Comparison of ENCODE assay signal across 8 mouse cellular contexts in the genomic region with DNA sequence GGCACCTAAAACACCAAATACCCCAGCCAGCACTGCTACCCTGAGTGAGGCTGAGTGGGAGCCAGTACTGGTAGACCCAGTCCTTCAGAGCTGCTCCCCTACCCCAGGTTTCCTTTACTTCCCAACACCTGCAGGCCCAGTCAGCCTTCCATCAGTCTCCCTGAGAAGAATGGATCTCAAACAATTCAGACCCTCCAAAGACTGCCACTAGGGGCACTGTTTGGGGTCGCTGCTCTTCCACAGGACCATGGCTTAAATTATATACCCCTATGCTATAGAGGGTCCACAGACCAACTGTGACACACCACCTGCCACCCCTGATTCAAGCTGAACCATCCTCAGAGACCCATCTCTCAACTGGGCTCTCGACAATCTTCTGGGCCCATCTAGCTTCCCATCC. TPM values are rescaled to one million over a fixed set of nuclear protein-coding genes. Genes with fewer than 3 reads are reported as not detected.
DNase-seq lines count a peak whose midpoint lies in the region; ATAC-seq lines count a peak whose summit lies in the region.

No protein-coding gene starts in this region.

- H3K36me3 ChIP-seq in hindbrain, embryonic 10.5 days: peaks cover 49% of the 10 kb centered on the region
- peaks cover 33% of the 10 kb centered on the region for H3K36me3 ChIP-seq in midbrain, embryonic 12.5 days

- WGBS in hindbrain, embryonic 10.5 days: 41% methylated on average over 2 of the region's 2 CpGs
- WGBS in midbrain, embryonic 12.5 days: 52% methylated on average over 2 of the region's 2 CpGs

- peaks cover 56% of the 10 kb centered on the region for H3K4me1 ChIP-seq in hindbrain, embryonic 10.5 days (replicated peaks)
- H3K4me1 ChIP-seq in midbrain, embryonic 12.5 days: peaks cover 49% of the 10 kb centered on the region

- H3K27ac ChIP-seq in hindbrain, embryonic 10.5 days: no peak overlapping the region
- no peak overlapping the region for H3K27ac ChIP-seq in midbrain, embryonic 12.5 days (replicated peaks)

- no peak for ATAC-seq in midbrain, embryonic 12.5 days (ENCODE audit: low FRiP score, low read depth)
- no peak for ATAC-seq in megakaryocyte-erythroid progenitor cell, adult 5-6 weeks (replicated peaks; ENCODE audit: low FRiP score, low TSS enrichment, poor library complexity, severe bottlenecking)

- DNase-seq in embryo, embryonic 10 days (ENCODE audit: low spot score): peak; percentile 47
- no peak for DNase-seq in embryo, embryonic 9.5 days (ENCODE audit: extremely low spot score)
- DNase-seq in B cell, adult 2 months: peak; percentile 53 to 56
- DNase-seq in hindbrain, embryonic 10.5 days (ENCODE audit: low spot score): no peak
- no peak for DNase-seq in gastrocnemius, postnatal 10 days
- DNase-seq in kidney, postnatal 10 days: no peak

- H3K9me3 ChIP-seq in hindbrain, embryonic 10.5 days: no peaks in the 10 kb centered on the region
- no peaks in the 10 kb centered on the region for H3K9me3 ChIP-seq in midbrain, embryonic 12.5 days

- peak overlapping the region; percentile 99 for H3K4me2 ChIP-seq in midbrain, embryonic 12.5 days (replicated peaks)

- H3K9ac ChIP-seq in midbrain, embryonic 12.5 days (replicated peaks): no peak overlapping the region

- no peaks in the 10 kb centered on the region for H3K27me3 ChIP-seq in hindbrain, embryonic 10.5 days (ENCODE audit: insufficient read depth, poor library complexity, severe bottlenecking)
- H3K27me3 ChIP-seq in midbrain, embryonic 12.5 days: no peaks in the 10 kb centered on the region

- H3K4me3 ChIP-seq in hindbrain, embryonic 10.5 days: peak overlapping the region; percentile 16
- 0 out of 2 replicates have a peak overlapping the region, but pooled peaks have one; percentile 5 for H3K4me3 ChIP-seq in midbrain, embryonic 12.5 days

RNA-seq across cellular contexts. Expression of a gene that starts 3.9 kb away (rescaled TPM):
- 22.6 and 30.4 TPM in 2 replicates for polyA plus RNA-seq in hindbrain, embryonic 10.5 days (2016; fragmentation: Nextera tagmentation; extraction: Ambion mirVana)
- polyA plus RNA-seq in midbrain, embryonic 12.5 days (2016; fragmentation: Nextera tagmentation; extraction: Ambion mirVana): 37.2 and 38.8 TPM in 2 replicates
- total RNA-seq in gastrocnemius, postnatal 10 days (2021): 10 to 100 TPM; 38.7 to 41.1 TPM
- 27.7 and 37.2 TPM in 2 replicates for total RNA-seq in megakaryocyte-erythroid progenitor cell, adult 5-6 weeks (2014; fragmentation: Nextera tagmentation)
- total RNA-seq in megakaryocyte-erythroid progenitor cell, adult 5-6 weeks (2017): 14.6 and 14.7 TPM in 2 replicates

RNA-seq across cellular contexts. Expression of a gene that starts 18.1 kb away (rescaled TPM):
- polyA plus RNA-seq in hindbrain, embryonic 10.5 days (2016; fragmentation: Nextera tagmentation; extraction: Ambion mirVana): 0.22 and 0.72 TPM in 2 replicates
- 0.14 and 0.27 TPM in 2 replicates for polyA plus RNA-seq in midbrain, embryonic 12.5 days (2016; fragmentation: Nextera tagmentation; extraction: Ambion mirVana)
- total RNA-seq in gastrocnemius, postnatal 10 days (2021): under 1 TPM; 0.21 to 0.23 TPM
- 0.47 and 4.2 TPM in 2 replicates for total RNA-seq in megakaryocyte-erythroid progenitor cell, adult 5-6 weeks (2014; fragmentation: Nextera tagmentation)
- total RNA-seq in megakaryocyte-erythroid progenitor cell, adult 5-6 weeks (2017): 3.2 and 3.9 TPM in 2 replicates

RNA-seq across cellular contexts. Expression of a gene that starts 18.4 kb away (rescaled TPM):
- polyA plus RNA-seq in hindbrain, embryonic 10.5 days (2016; fragmentation: Nextera tagmentation; extraction: Ambion mirVana): 177 and 188 TPM in 2 replicates
- polyA plus RNA-seq in midbrain, embryonic 12.5 days (2016; fragmentation: Nextera tagmentation; extraction: Ambion mirVana): 129 and 132 TPM in 2 replicates
- 10 to 100 TPM; 52.0 to 59.8 TPM for total RNA-seq in gastrocnemius, postnatal 10 days (2021)
- total RNA-seq in megakaryocyte-erythroid progenitor cell, adult 5-6 weeks (2014; fragmentation: Nextera tagmentation): 60.3 and 70.0 TPM in 2 replicates
- 24.1 and 25.1 TPM in 2 replicates for total RNA-seq in megakaryocyte-erythroid progenitor cell, adult 5-6 weeks (2017)

RNA-seq across cellular contexts. Expression of a gene that starts 41.3 kb away (rescaled TPM):
- polyA plus RNA-seq in hindbrain, embryonic 10.5 days (2016; fragmentation: Nextera tagmentation; extraction: Ambion mirVana): 0.09 and 0.10 TPM in 2 replicates
- 0.06 TPM in 1 of 2 replicates, not detected in the other for polyA plus RNA-seq in midbrain, embryonic 12.5 days (2016; fragmentation: Nextera tagmentation; extraction: Ambion mirVana)
- total RNA-seq in gastrocnemius, postnatal 10 days (2021): not detected
- 0.20 TPM in 1 of 2 replicates, not detected in the other for total RNA-seq in megakaryocyte-erythroid progenitor cell, adult 5-6 weeks (2014; fragmentation: Nextera tagmentation)
- total RNA-seq in megakaryocyte-erythroid progenitor cell, adult 5-6 weeks (2017): not detected in 2 replicates

RNA-seq across cellular contexts. Expression of a gene that starts 45.3 kb away (rescaled TPM):
- 57.5 and 68.8 TPM in 2 replicates for polyA plus RNA-seq in hindbrain, embryonic 10.5 days (2016; fragmentation: Nextera tagmentation; extraction: Ambion mirVana)
- 71.7 and 74.3 TPM in 2 replicates for polyA plus RNA-seq in midbrain, embryonic 12.5 days (2016; fragmentation: Nextera tagmentation; extraction: Ambion mirVana)
- 10 to 100 TPM; 15.2 to 23.2 TPM for total RNA-seq in gastrocnemius, postnatal 10 days (2021)
- total RNA-seq in megakaryocyte-erythroid progenitor cell, adult 5-6 weeks (2014; fragmentation: Nextera tagmentation): 44.9 and 53.1 TPM in 2 replicates
- total RNA-seq in megakaryocyte-erythroid progenitor cell, adult 5-6 weeks (2017): 33.9 and 48.3 TPM in 2 replicates

Comparison
In these comparisons a context has a peak if more than half of its experiments do, and no peak if none do; other contexts are left out.
1. DNase-seq: peak in embryo, embryonic 10 days (single experiment) and B cell, adult 2 months (2 of 2); none in embryo, embryonic 9.5 days (single experiment), hindbrain, embryonic 10.5 days (single experiment), gastrocnemius, postnatal 10 days (single experiment) and kidney, postnatal 10 days (single experiment).